Mouse (Mus musculus) midbrain, embryonic 11.5 days (tissue): ENCODE data around the gene Rab3c. TPM values are rescaled to one million over a fixed set of nuclear protein-coding genes. Genes with fewer than 3 reads are reported as not detected.

ENCODE experiments used
- ATAC-seq: fragments of 200-750 bp; cut with Nextera tagmentation; 2 replicates; pipeline ENCODE4 v1.8.0; 2017; ENCODE audit warnings: moderate TSS enrichment, moderate library complexity; ENCODE audit not compliant: low FRiP score
- DNase-seq: peaks from one replicate; pipeline ENCODE4 v3.0.0; 2015; ENCODE audit warnings: low spot score; ENCODE audit errors: missing footprints
- H3K27ac ChIP-seq: fragments of 300-500 bp; sonication (generic); 2 replicates; pipeline ENCODE4 v1.5.1; 2014; ENCODE audit warnings: low read depth, low read length
- H3K27me3 ChIP-seq: fragments of 300-500 bp; sonication (generic); 2 replicates; pipeline ENCODE4 v1.6.1; 2014; ENCODE audit warnings: mild to moderate bottlenecking, low read length, moderate library complexity, mixed read lengths; ENCODE audit not compliant: control insufficient read depth, insufficient read depth
- H3K36me3 ChIP-seq: fragments of 300-500 bp; sonication (generic); 2 replicates; pipeline ENCODE4 v1.6.1; 2014; ENCODE audit warnings: mild to moderate bottlenecking, low read length, moderate library complexity, mixed read lengths; ENCODE audit not compliant: control insufficient read depth, insufficient read depth
- H3K4me1 ChIP-seq: fragments of 300-500 bp; sonication (generic); 2 replicates; pipeline ENCODE4 v1.6.1; 2014; ENCODE audit warnings: low read length; ENCODE audit not compliant: control insufficient read depth, insufficient read depth
- H3K4me2 ChIP-seq: fragments of 300-500 bp; sonication (generic); 2 replicates; pipeline ENCODE4 v1.6.1; 2014; ENCODE audit warnings: mild to moderate bottlenecking, moderate library complexity
- H3K4me3 ChIP-seq: fragments of 300-500 bp; sonication (generic); 2 replicates; pipeline ENCODE4 v1.5.1; 2014; ENCODE audit warnings: low read depth, low read length
- H3K9ac ChIP-seq: fragments of 300-500 bp; sonication (generic); 2 replicates; pipeline ENCODE4 v1.6.1; 2014; ENCODE audit warnings: low read length
- H3K9me3 ChIP-seq: fragments of 300-500 bp; sonication (generic); 2 replicates; pipeline ENCODE4 v1.6.1; 2016; ENCODE audit warnings: low read length; ENCODE audit not compliant: control insufficient read depth
- WGBS: fragments of 180-500 bp; shearing (Covaris S2); extraction: QIAGEN DNeasy Blood & Tissue Kit; methylation state at CpG from one replicate; pipeline ENCODE4 v1.1.7; 2014; 5-methylcytosine and 5-hydroxymethylcytosine counted together
- polyA plus RNA-seq: library from polyadenylated mRNA; unstranded; fragments of >200 nt; fragmentation: Nextera tagmentation; extraction: Ambion mirVana; gene quantifications from 2 replicates; pipeline ENCODE4 v1.2.1, GENCODE M21; 2014

Gene Rab3c
- 35.3 and 37.4 TPM in 2 replicates for polyA plus RNA-seq

DNA sequence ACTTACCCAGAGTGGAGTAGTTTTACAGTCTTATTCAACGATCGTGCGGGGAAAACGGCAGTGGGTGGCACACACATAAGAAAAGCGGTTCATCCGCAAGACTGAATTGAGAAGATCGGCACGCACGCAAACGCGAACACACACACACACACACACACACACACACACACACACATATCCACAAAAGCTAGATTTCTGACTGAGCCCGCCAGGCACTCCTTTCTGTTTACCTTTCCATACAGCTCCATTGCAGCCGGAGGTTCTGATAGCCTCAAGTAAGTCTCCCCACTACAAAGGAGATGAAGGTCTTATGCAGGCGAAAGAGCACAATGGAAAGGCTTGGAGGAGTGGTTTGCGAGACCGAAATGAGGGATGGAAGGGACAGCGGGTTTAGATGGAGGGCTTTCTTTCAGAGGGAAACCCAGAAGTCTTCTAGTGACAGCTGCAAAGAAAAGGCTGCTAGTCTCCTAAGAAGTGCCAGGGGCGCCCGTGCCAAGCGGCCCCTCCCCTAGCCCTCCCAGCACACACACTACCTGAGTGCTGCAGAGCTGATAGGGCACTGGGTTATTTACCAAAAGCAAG, at the start of gene Rab3c:
Rab3c (minus strand) TSS at position 434 of the 582 bp plus-strand sequence.
- Histone ChIP-seq H3K9ac (peak within 1 kb of the TSS; percentile 70), H3K36me3 (no peaks in the 10 kb centered on the region), H3K4me3 (peak within 1 kb of the TSS; percentile 53), H3K27me3 (no peaks in the 10 kb centered on the region), H3K9me3 (no peaks in the 10 kb centered on the region), H3K4me2 (peak within 1 kb of the TSS; percentile 78), H3K4me1 (peaks cover 3% of the 10 kb centered on the region; the same call in 1 of the 2 replicates), H3K27ac (peak within 1 kb of the TSS; percentile 45; the same call in 1 of the 2 replicates)
- DNase-seq (no peak), ATAC-seq (peak; percentile 41)
- 1% methylated on average over 20 of the region's 20 CpGs for WGBS

DNA sequence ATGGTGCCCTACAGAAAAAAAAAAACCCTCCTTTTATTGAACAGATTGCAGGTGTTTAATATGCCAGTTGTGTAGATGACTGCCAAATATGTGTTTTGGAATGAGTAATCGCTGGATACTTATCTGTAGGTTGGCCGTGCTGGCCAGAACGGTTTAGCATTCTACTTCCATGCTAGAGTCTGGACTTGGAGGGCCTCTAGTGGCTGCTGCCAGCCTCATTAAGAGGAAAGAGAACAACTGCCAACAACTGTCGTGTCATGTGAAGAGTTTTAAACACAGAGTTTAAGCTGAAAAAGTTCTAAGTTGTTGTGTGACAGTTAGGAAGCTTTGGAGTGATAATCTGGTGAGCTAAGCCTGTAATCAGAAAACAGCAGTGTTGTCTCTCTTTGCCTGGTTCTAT, 38.0 kb upstream of the Rab3c start:
- no peaks in the 10 kb centered on the region for H3K9me3 ChIP-seq
- no peak for ATAC-seq
- H3K36me3 ChIP-seq, result no peaks in the 10 kb centered on the region
- H3K27me3 ChIP-seq, result no peaks in the 10 kb centered on the region
- no peak for DNase-seq
- H3K4me2 ChIP-seq, result no peak overlapping the region
- no peak overlapping the region for H3K9ac ChIP-seq
- H3K4me3 ChIP-seq, result no peak overlapping the region
- no peak overlapping the region for H3K27ac ChIP-seq
- 73% methylated on average over 4 of the region's 4 CpGs for WGBS
- H3K4me1 ChIP-seq, result no peaks in the 10 kb centered on the region

DNA sequence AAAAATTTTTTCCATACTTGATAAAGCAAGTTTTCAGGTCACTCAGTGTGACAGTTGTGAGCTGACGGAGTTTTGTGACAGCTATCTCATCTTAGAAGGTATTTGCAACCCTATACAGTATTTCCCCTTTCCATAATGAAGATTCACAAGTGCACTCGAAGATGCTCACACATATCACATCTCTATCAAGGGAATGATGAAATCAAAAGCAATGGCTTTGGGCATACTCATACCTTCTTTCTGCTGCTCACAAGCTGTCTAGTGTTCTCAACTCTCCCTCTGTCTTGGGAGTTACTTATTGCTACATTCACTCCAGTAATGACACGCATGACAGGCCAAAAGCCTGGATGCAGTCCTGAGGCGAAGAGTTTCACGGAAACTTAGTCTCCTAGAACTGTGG, 26.4 kb upstream of the Rab3c start:
- Histone ChIP-seq H3K4me3 (no peak overlapping the region), H3K4me2 (no peak overlapping the region), H3K9ac (no peak overlapping the region), H3K36me3 (no peaks in the 10 kb centered on the region), H3K27ac (no peak overlapping the region), H3K9me3 (no peaks in the 10 kb centered on the region), H3K4me1 (no peaks in the 10 kb centered on the region), H3K27me3 (no peaks in the 10 kb centered on the region)
- WGBS, result 91% methylated on average over 5 of the region's 5 CpGs
- DNase-seq (no peak), ATAC-seq (no peak)

DNA sequence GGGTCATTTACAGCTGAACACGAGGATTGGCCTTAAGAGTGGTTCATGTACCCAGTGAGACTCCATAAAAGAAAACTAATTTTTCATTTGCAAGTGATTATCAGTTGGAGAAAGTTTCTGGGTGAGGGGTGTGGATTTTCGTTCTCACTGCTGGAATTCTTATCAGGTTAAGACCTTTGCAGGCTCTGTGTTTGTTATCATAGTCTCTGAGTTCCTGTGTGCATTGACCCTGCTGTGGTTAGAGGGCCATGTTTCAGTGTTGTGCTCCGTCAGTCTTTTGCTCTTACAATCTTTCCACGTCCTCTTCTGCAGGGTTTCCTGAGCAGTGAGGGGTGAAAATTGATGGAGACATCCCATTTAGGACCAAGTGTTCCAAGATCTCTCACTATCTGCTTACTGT, 16.3 kb upstream of the Rab3c start:
- 68% methylated on average over 4 of the region's 4 CpGs for WGBS
- ATAC-seq (no peak), DNase-seq (no peak)
- H3K27ac ChIP-seq, result no peak overlapping the region
- H3K27me3 ChIP-seq, result no peaks in the 10 kb centered on the region
- H3K9ac ChIP-seq, result no peak overlapping the region
- H3K9me3 ChIP-seq, result no peaks in the 10 kb centered on the region
- no peaks in the 10 kb centered on the region for H3K4me1 ChIP-seq
- no peaks in the 10 kb centered on the region for H3K36me3 ChIP-seq
- no peak overlapping the region for H3K4me2 ChIP-seq
- no peak overlapping the region for H3K4me3 ChIP-seq

DNA sequence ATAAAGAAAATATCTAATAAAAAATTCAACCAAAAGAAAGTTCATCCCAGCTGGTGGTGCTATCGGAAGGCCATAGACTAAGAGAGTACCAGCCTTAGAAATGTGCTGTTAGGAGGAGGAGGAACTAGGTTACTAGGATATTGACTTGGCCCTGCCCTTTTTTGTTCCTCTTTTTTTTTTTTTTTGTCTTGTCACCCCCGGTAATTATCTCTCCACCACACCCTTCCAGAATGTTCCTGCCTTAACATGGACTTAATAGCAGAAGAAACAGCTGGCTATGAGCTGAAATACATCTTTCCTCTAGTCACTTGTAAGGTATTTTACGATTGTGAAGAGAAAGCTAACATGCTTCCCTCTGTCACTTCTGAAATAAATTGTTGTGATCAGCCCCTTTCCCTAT, 7.7 kb upstream of the Rab3c start:
- 81% methylated on average over 3 of the region's 3 CpGs for WGBS
- ATAC-seq, result no peak
- no peaks in the 10 kb centered on the region for H3K27me3 ChIP-seq

DNA sequence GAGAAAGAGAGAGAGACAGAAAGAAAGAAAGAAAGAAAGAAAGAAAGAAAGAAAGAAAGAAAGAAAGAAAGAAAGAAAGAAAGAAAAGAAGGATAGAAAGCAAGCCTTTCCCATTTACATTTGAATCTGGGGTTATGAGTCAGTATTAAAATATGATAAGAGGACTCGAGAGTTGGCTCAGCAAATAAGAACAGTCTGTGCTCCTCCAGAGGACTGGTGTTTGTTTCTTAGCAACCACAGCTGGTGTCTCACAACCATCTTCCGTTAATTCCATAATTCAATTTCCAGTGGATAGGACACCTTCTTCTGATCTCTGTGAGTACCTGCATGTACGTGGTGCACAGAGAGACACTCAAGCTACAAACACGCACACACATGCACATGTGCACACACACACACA, 3.0 kb upstream of the Rab3c start:
- Histone ChIP-seq H3K27me3 (no peaks in the 10 kb centered on the region), H3K4me2 (no peak overlapping the region), H3K27ac (no peak overlapping the region), H3K36me3 (no peaks in the 10 kb centered on the region), H3K4me1 (peaks cover 3% of the 10 kb centered on the region; the same call in 1 of the 2 replicates), H3K4me3 (no peak overlapping the region), H3K9me3 (no peaks in the 10 kb centered on the region), H3K9ac (no peak overlapping the region)
- DNase-seq (no peak), ATAC-seq (no peak)
- 81% methylated on average over 4 of the region's 4 CpGs for WGBS

More for the DNA sequence above, 7.7 kb upstream of the Rab3c start:
- no peaks in the 10 kb centered on the region for H3K36me3 ChIP-seq
- no peak overlapping the region for H3K4me3 ChIP-seq
- no peaks in the 10 kb centered on the region for H3K9me3 ChIP-seq
- H3K4me2 ChIP-seq, result no peak overlapping the region
- no peak overlapping the region for H3K27ac ChIP-seq
- H3K9ac ChIP-seq, result no peak overlapping the region
- no peaks in the 10 kb centered on the region for H3K4me1 ChIP-seq
- DNase-seq, result no peak

DNA sequence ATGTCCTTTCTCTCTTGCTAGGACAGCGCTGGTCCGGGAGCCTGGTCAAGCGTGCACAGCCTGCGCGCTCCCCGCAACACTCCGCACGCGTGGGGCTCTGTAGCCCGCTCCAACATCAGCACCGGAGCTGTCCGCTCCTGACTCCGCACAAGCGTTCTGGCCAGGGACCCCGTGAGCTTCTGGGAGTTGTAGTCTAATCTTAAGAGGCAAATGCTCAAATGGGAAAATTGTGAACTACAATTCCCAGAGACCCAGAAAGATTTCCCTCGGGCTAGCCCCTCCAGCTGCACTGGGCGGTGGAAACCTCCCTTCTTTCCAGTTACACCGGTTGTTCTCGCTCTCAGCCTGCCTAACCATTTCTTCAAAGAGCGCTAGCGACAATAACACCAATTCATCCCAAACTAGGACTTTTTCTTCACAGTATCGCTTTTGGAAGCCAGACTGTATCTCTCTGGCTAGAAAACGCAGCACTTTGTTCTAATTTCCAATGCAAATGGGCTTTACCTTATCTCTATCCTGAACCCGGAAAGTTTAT, 701 bp downstream of the Rab3c start:
- peaks cover 3% of the 10 kb centered on the region; the same call in 1 of the 2 replicates for H3K4me1 ChIP-seq
- WGBS, result under 1% methylated on average over 24 of the region's 24 CpGs
- ATAC-seq, result peak; percentile 99

DNA sequence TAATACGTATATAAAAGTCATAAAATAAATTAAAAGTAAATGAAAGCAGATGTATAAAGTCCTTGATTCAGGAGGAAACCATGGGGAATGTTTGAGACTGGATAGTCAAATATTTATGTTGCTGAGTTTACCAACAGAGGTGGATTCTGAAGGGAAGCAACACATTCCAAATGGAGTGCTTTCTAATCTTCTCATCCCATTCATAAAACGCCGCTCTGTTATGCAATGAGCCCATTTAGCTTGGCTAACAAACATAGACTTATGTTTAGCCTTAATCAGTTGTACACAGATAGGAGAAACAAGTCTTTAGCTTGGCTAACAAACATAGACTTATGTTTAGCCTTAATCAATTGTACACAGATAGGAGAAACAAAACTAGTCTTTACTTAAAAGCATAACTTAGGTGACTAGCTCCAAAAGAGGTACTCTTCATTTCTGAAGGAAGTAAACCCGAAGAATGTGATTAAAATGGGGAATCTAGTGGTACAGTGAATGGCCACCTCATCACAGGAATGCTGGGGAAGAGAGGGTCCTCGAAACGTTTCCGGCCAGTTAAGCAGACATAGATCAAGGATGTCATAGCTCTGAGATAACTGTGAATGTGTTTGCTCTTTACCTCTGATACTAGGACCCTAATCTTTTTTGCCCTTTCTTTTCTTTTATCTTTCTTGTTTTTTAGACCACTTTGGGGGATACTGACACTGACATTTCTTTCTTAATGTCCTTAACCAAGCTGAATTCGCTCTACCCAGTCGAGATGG, 1.6 kb downstream of the Rab3c start:
- no peaks in the 10 kb centered on the region for H3K36me3 ChIP-seq
- DNase-seq (peak; percentile 88), ATAC-seq (no peak)
- H3K9ac ChIP-seq, result peak overlapping the region; percentile 70
- H3K9me3 ChIP-seq, result no peaks in the 10 kb centered on the region
- H3K27ac ChIP-seq, result no peak overlapping the region
- WGBS, result 53% methylated on average over 9 of the region's 9 CpGs
- H3K4me2 ChIP-seq, result peak overlapping the region; percentile 78
- H3K4me1 ChIP-seq, result peaks cover 3% of the 10 kb centered on the region; the same call in 1 of the 2 replicates
- H3K4me3 ChIP-seq, result peak overlapping the region; percentile 53
- H3K27me3 ChIP-seq, result no peaks in the 10 kb centered on the region

More for the DNA sequence above, 701 bp downstream of the Rab3c start:
- H3K9me3 ChIP-seq, result no peaks in the 10 kb centered on the region
- no peaks in the 10 kb centered on the region for H3K36me3 ChIP-seq
- H3K9ac ChIP-seq, result peak overlapping the region; percentile 70
- DNase-seq, result peak; percentile 95
- H3K27ac ChIP-seq, result peak overlapping the region; percentile 45; the same call in 1 of the 2 replicates
- no peaks in the 10 kb centered on the region for H3K27me3 ChIP-seq
- peak overlapping the region; percentile 78 for H3K4me2 ChIP-seq
- peak overlapping the region; percentile 53 for H3K4me3 ChIP-seq

DNA sequence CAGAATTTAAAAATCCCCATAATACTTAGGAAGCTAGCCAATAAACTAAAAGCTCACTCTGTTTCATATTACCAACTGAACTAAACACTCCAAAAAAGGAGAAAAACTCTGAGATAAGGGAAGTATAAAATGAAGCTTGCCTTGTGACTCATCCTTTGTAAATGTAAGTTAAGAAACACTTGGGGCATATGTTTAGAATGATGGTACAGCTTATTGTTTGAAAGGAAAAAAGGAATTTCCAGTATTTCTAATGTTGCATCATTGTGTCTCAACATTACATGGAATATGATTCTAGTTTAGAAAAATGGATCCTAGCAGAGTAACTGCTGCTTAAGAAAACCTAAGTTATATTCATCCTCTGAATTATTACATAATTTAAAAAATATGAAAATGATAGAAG, 3.1 kb downstream of the Rab3c start:
- no peaks in the 10 kb centered on the region for H3K27me3 ChIP-seq
- no peaks in the 10 kb centered on the region for H3K9me3 ChIP-seq
- H3K4me1 ChIP-seq, result peaks cover 3% of the 10 kb centered on the region; the same call in 1 of the 2 replicates
- no peak overlapping the region for H3K4me3 ChIP-seq
- ATAC-seq, result no peak
- no peaks in the 10 kb centered on the region for H3K36me3 ChIP-seq
- no peak overlapping the region for H3K27ac ChIP-seq
- no peak for DNase-seq
- H3K4me2 ChIP-seq, result no peak overlapping the region
- no peak overlapping the region for H3K9ac ChIP-seq
